Mouse (Mus musculus): ENCODE measurements around the gene Tmem25. TPM values are rescaled to one million over a fixed set of nuclear protein-coding genes. Genes with fewer than 3 reads are reported as not detected.
"Not testable (repeated sequence)": the region's sequence is repeated elsewhere in the genome, so short reads cannot be mapped to it uniquely, and the experiment has no call there.

Tmem25 gene
- total RNA-seq, 2 experiments from 2014 or later = 43.3 to 51.6 TPM

DNA sequence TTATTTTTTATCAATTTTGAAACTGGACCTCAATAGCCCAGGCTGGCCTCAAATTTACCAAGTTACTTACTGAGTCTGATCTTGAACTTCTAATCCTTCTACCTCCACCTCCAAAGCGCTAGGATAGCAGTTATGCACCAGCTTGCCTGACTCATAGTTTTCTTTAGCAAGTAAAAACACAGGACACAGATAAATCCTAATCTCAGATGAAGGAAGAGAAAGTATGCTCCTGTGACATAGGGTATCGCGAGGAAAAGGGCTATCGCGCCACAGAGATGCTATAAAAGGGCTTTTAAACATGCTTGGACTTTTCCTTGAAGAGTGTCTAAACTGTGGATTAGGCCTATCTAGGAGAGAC, 26.7 kb downstream of the Tmem25 start:
- no peak for DNase-seq

- no peak for DNase-seq
Observed at GRCm38 (mm10) chr9:44771376-44771775, 27.7 kb downstream of the Tmem25 start.

- not testable (repeated sequence) for DNase-seq
Observed at GRCm38 (mm10) chr9:44768029-44768394, 31.1 kb downstream of the Tmem25 start.

GRCm38 (mm10) chr9:44767101-44768028, 31.7 kb downstream of the Tmem25 start, which contains the start of the genes Arcn1 and Ift46:
TSS of gene Arcn1 (minus strand) at chr9:44767845.
TSS of gene Ift46 (plus strand) at chr9:44767908.
- peak; percentile 81 to 84 for DNase-seq

GRCm38 (mm10) chr9:44760873-44761272, 38.2 kb downstream of the Tmem25 start:
- no peak for DNase-seq

GRCm38 (mm10) chr9:44748473-44748872, 50.6 kb downstream of the Tmem25 start:
- no peak for DNase-seq

GRCm38 (mm10) chr9:44747341-44747740, 51.8 kb downstream of the Tmem25 start:
- no peak for DNase-seq

GRCm38 (mm10) chr9:44746666-44747065, 52.4 kb downstream of the Tmem25 start:
- DNase-seq = no peak

- no peak for DNase-seq
Observed at GRCm38 (mm10) chr9:44745371-44745770, 53.7 kb downstream of the Tmem25 start.

Other genes starting within 250 kb of the Tmem25 start
- not detected for gene Cxcr5, start 237.4 kb downstream of the Tmem25 start, total RNA-seq (2021)
- 100 to 1,000 TPM; 133 to 134 TPM for gene Ddx6, start 194.4 kb downstream of the Tmem25 start, total RNA-seq (2021)
- not detected for gene Treh, start 126.1 kb downstream of the Tmem25 start, total RNA-seq (2021)
- gene Phldb1, start 64.1 kb downstream of the Tmem25 start, total RNA-seq (2021) = 10 to 100 TPM; 88.5 to 95.6 TPM
- 100 to 1,000 TPM; 104 to 112 TPM for gene Arcn1, start 31.5 kb downstream of the Tmem25 start, total RNA-seq (2021)
- 10 to 100 TPM; 68.1 to 69.1 TPM for gene Ift46, start 31.4 kb downstream of the Tmem25 start, total RNA-seq (2021)
- gene Ttc36, start 3.8 kb upstream of the Tmem25 start, total RNA-seq (2021) = 1 to 10 TPM in 1 of 2 experiments, under 1 TPM in 1; 0.95 to 1.6 TPM
- gene Kmt2a, start 82.0 kb upstream of the Tmem25 start, total RNA-seq (2021) = 10 to 100 TPM; 61.3 to 78.3 TPM
- gene Atp5l, start 121.4 kb upstream of the Tmem25 start, total RNA-seq (2021) = 100 to 1,000 TPM; 339 to 375 TPM
- 10 to 100 TPM; 72.1 to 78.3 TPM for gene Ube4a, start 166.3 kb upstream of the Tmem25 start, total RNA-seq (2021)
- gene Cd3g, start 181.1 kb upstream of the Tmem25 start, total RNA-seq (2021) = not detected
- not detected for gene Cd3d, start 182.5 kb upstream of the Tmem25 start, total RNA-seq (2021)
- not detected for gene Cd3e, start 210.3 kb upstream of the Tmem25 start, total RNA-seq (2021)
- gene Mpzl2, start 240.5 kb upstream of the Tmem25 start, total RNA-seq (2021) = 1 to 10 TPM in 1 of 2 experiments, under 1 TPM in 1; 0.42 to 1.1 TPM